Mouse (Mus musculus) gastrocnemius, postnatal 14 days (tissue): Measurements from ENCODE around the gene Anapc1. TPM values are rescaled to one million over a fixed set of nuclear protein-coding genes. Genes with fewer than 3 reads are reported as not detected.
A peak's percentile ranks its signal among the peaks of the same experiment; 100 is the strongest.

ENCODE experiments used
- DNase-seq: peaks from one replicate; pipeline ENCODE4 v3.0.0; 2021; ENCODE audit warnings: mixed read lengths
- intact Hi-C: fragments of 180-260 bp; cut with DNase I; formaldehyde crosslinking; loops from one replicate; pipeline ENCODE4 v1.15.1; 2025; ENCODE audit warnings: low total_unique reads
- total RNA-seq, 2 experiments: library from RNA; stranded (reverse); gene quantifications; 2 replicates each; pipeline ENCODE4 v1.2.3; 2021

The Anapc1 gene
- total RNA-seq, 2 experiments from 2014 or later = 32.2 to 32.7 TPM

DNA sequence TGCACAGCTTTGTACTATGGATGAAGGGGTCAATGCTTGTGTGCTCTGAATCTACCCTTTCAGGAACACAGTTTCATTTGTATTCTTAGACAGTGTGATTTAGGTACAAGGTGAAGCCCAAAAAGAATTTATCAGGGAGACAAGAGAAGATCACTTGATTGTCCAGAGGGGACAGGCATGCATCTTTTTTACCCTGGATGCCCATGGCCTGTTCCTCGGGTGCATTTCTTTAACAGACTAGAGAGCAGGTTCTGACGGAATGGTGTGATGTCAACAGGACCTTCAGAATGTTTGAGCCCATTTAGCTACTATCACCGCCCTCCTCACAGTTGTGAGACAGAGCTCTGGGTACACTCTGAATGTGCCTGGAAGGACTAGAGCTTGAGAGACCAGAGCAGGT, 96.3 kb downstream of the Anapc1 start, which contains the start of gene Spdye4c:
Gene Spdye4c (plus strand): TSS at position 301 of the 400 bp plus-strand sequence.
- intact Hi-C loops = no loop called here
- no peak for DNase-seq

DNA sequence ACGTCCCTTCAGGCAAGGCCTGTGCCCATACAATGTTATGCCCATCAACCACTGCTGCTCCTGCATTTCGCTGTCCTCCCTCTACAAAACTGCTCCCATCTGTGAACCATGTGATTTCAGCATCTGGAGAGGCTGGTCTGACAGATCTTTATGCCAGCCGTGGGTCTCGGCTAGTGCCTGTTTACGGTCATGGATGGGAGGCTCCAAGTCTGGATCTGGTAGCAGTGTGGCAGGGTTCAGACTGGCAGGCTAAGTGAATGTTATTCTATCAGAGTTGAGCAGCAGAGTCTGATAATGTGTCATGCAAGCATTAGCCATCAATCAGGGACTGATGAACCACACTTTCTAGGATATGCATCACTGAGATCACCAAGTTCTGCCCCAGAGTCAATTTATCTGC, 104.3 kb downstream of the Anapc1 start:
- intact Hi-C loops = no loop called here
- DNase-seq = no peak

DNA sequence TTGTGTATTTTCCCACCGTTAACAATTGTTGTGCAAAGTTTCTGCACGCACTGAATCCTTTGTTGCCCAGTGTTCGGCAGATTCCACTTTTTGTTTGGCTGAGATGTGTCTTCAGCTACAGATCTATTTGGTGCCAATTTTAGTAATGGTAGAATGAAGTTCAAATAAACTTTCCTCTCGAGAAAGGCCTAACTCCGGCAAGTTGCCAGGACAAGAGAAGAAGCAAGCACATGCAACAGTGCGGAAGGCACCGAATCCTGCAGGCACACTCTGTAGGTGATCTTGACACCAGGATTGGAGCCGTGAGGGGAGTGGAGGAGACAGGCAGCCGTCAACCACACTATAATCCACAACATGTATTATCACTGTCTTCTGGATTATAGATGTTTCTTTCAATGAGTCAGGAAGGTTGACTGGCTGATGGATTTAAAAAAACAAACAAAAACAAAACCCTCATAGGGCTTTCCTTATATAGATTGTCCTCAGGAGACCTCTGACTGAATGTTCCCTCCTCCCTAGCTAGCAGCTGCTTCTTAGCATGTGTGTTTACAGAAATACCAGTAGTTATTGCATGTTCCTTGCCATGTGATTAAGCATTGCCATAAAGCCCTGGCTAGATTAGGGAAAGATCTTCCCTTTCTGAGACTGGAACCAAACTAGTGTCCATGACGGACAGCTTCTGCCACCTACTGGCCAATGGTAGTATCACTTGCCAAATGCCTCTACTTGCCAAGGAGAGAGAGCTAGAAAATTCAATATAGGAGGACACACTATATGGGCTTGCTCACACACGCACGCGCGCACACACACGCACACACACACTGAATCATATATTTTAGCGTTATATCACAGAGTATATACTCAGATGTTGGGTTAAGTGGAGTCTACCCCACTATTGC, 114.2 kb downstream of the Anapc1 start:
- DNase-seq = peak; percentile 73
- intact Hi-C loops = loop anchor here (5.0 to 10.0 kb wide), 3 partner anchors 161 to 686 kb away; no protein-coding TSS in a partner anchor

DNA sequence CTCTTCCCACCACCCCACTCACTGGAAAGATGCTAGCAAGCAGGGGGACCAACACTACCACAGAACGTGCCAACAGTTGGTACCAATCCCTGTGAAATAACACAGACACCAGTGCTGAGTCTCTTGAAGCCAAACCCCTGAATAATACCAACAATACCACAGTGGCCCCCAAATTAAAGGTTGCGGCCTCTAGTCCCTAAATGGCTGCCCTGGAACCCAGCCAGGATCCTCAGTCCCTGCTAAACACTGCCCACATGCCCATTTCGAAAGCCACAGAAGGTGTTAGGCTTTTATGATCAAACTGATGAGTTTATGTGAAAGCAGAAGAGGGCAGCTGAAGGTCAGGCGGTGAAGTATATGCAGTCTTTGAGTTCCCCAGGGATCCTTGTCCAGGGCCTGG, 116.2 kb downstream of the Anapc1 start:
- no peak for DNase-seq
- intact Hi-C loops = loop anchor here (5.0 to 10.0 kb wide), 3 partner anchors 159 to 684 kb away; no protein-coding TSS in a partner anchor

DNA sequence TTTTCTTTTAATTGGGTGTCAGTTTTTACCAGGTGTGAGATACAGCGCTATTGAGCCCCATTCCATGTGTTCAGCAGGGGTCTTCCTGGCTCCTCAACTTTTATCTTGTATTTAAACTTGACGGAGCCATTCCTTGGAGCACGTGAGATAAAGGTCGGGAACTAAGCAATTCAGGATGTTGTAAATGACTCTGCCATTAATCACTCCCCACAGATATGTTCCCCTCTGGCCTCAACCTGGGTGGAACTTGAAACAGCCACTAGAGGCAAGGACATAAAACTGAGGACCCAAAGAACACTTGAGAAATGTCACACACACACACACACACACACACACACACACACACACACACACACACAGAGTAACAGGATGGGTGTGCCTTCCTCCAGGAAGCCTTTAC, 118.7 kb downstream of the Anapc1 start:
- intact Hi-C loops = no loop called here
- no peak for DNase-seq

DNA sequence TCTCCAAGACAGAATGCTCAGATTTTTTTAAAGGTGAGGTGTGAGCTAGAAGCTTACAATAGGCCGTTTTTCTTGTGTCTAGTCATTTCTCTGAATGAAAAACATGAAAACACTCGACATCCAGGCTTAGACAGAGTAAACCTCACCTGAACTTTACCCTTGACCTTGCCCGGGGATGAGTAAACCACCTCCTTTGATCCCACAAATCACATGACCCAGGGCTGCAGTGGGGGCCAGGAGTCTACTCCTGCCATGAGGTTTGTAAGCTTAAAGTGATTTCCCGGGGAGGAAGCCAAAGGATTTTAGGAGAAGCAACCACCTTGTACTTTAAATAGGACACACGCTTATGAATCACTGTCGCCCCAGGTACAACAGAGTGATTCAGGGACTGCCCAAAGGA, 119.2 kb downstream of the Anapc1 start:
- DNase-seq = no peak
- intact Hi-C loops = no loop called here

DNA sequence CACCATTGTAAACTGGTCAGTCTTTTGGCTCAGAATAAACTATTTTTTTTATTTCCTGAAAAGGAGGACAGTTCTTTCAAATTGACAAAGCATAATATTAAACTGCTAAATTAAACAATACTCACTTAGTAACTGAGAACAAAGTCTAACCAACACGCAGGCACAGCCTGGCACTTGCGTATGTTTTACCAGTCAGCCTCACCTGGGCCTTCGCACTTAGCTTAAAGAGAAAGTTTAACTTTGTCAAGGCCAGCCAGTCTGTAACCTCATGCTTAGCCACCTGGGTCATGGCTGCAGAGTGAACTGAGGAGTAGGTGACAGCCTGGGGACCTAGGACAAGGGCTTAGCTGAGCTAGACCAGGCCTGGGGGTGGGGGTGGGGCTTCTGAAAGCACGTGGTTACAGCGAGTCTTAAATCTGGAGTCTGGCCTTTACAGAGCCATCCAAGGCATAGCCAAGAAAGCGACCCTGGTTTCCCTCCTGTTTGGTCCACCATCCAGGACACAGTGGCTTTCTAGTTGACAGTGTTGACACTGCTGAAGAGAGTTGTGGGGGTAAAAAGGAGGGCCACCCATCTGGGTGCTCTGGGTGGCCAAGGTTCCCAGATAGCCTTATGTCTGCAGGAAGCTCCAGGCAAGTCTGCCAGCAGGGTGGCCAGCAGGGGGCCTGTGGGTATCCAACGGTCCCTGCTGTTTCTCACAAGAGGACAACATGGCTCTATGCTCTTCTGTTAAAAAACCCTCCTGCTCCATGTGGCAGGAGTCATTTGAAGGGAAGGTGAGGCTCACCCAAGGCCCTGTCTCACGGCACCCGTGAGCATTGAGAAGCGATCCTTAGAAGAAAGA, 120.7 kb downstream of the Anapc1 start:
- intact Hi-C loops = no loop called here
- DNase-seq = no peak

DNA sequence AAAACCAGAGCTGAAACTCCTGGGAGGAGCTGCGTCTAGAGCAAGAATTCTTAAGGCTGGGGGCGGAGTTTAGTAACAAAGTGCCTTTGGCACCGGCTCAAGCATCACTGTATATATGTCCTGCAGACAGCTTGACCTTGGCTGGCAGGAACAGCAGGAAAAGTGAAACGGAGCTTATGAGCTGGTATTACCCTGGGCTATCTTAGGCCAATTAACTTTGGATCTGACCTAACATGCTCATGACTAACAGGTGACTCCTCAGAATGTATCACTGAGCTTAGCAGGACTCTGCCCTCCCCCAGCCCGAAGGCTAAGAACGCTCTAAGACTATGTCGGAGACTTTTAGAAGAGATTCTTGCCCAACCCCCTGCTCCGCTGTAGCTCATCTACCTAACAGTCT, 121.3 kb downstream of the Anapc1 start:
- intact Hi-C loops = no loop called here
- DNase-seq = no peak

DNA sequence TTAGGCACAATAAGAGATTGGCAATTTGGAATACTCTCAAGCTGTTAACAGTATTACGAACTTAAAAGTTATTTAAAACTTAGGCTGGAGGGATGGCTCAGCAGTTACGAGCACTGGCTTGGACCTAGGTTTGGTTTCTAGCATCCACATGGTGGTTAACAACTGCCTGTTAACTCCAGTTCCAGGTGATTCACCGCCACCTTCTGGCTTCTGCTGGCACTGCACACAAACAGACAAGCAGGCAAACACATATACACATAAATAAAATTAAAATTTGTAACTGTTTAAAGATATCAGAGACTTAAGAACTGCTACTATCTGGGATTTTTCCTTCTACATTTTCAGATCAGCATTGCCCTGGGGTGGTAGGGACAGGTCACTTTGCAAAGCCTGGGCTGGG, 123.0 kb downstream of the Anapc1 start:
- intact Hi-C loops = no loop called here
- no peak for DNase-seq

Other genes starting within 250 kb of the Anapc1 start
- gene Spdye4c, start 96.2 kb downstream of the Anapc1 start, total RNA-seq = not detected
- 1 to 10 TPM; 3.6 to 5.0 TPM for gene Mertk, start 11.6 kb upstream of the Anapc1 start, total RNA-seq
- 10 to 100 TPM; 13.0 to 13.3 TPM for gene Tmem87b, start 130.7 kb upstream of the Anapc1 start, total RNA-seq
- 10 to 100 TPM; 10.3 to 10.5 TPM for gene Fbln7, start 175.6 kb upstream of the Anapc1 start, total RNA-seq